Mouse (Mus musculus) embryonic fibroblast, embryonic 13.5 days (primary cell): Measurements from ENCODE around the gene Dtl.

Experiments
- CTCF ChIP-seq: IDR thresholded peaks from 2 replicates; pipeline ENCODE4 v1.5.1; 2011; ENCODE audit warnings: mild to moderate bottlenecking, control low read depth, low read length, moderate library complexity, borderline replicate concordance; ENCODE audit not compliant: insufficient read depth
- POLR2A ChIP-seq: IDR thresholded peaks from 2 replicates; pipeline ENCODE4 v1.6.1; 2011; ENCODE audit warnings: low read depth, mild to moderate bottlenecking, control low read depth, low read length, moderate library complexity

DNA sequence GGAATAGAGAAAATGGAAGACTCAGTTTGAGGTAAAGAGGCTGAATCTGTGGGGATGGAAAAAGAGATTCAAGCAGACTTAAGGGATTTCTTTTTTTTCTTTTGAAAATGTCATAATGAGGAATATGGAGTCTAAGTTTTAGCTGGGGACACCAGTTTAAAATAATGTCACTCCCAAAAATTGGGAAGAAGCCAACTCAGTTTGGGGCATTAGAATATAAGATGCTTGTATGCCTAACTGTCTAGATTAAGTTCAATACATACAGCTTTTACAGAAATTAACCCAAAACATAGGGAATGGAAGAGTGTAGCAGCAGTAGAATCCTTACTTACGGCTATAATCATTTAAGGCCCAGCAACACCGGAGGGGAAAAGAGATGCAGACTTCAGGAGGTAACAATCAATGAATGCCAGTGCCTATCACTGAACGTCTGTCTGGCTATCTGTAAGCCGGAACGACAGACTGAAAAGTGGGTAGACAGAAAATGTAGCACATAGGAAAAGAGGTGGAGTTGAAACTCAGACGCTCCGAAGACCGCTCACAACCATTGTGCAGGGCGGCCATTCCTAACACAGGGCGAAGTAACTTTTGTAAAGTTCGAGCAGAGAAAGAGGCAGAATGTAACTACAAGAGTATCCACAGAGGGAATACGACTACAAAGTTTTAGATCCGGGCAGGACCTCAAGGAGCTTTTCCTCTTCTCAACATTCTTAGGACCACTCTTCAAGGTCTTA lies 1.3 kb downstream of the Dtl start:
- TF ChIP-seq CTCF, result no peak
- 0 out of 2 replicates have a peak, but pooled peaks have one; percentile 30 for TF ChIP-seq POLR2A
